Mouse (Mus musculus) neural tube, embryonic 12.5 days (tissue): ENCODE data around the gene Casr. TPM values are rescaled to one million over a fixed set of nuclear protein-coding genes. Genes with fewer than 3 reads are reported as not detected.

Experiments
- ATAC-seq: fragments of 200-750 bp; cut with Nextera tagmentation; 2 replicates; pipeline ENCODE4 v1.8.0; 2017; ENCODE audit warnings: low read depth, mild to moderate bottlenecking, moderate TSS enrichment, moderate library complexity; ENCODE audit not compliant: low FRiP score
- H3K27ac ChIP-seq: fragments of 300-500 bp; sonication (generic); 2 replicates; pipeline ENCODE4 v1.5.1; 2016
- H3K27me3 ChIP-seq: fragments of 300-500 bp; sonication (generic); replicated peaks from 2 replicates; pipeline ENCODE4 v1.6.1; 2016; ENCODE audit warnings: mild to moderate bottlenecking
- H3K36me3 ChIP-seq: fragments of 300-500 bp; sonication (generic); 2 replicates; pipeline ENCODE4 v1.6.1; 2016; ENCODE audit warnings: mild to moderate bottlenecking
- H3K4me1 ChIP-seq: fragments of 300-500 bp; sonication (generic); 2 replicates; pipeline ENCODE4 v1.6.1; 2016
- H3K4me2 ChIP-seq: fragments of 300-500 bp; sonication (generic); replicated peaks from 2 replicates; pipeline ENCODE4 v1.6.1; 2016; ENCODE audit warnings: mild to moderate bottlenecking
- H3K4me3 ChIP-seq: fragments of 300-500 bp; sonication (generic); 2 replicates; pipeline ENCODE4 v1.5.1; 2016
- H3K9ac ChIP-seq: fragments of 300-500 bp; sonication (generic); 2 replicates; pipeline ENCODE4 v1.6.1; 2016; ENCODE audit warnings: mild to moderate bottlenecking
- H3K9me3 ChIP-seq: fragments of 300-500 bp; sonication (generic); 2 replicates; pipeline ENCODE4 v1.6.1; 2016; ENCODE audit warnings: mild to moderate bottlenecking
- WGBS: fragments of 180-500 bp; shearing (Covaris S2); methylation state at CpG from one replicate; pipeline ENCODE4 v1.1.7; 2016; 5-methylcytosine and 5-hydroxymethylcytosine counted together
- polyA plus RNA-seq: library from polyadenylated mRNA; unstranded; fragments of >200 nt; fragmentation: Nextera tagmentation; extraction: Ambion mirVana; gene quantifications from 2 replicates; pipeline ENCODE4 v1.2.1, GENCODE M21; 2016

The Casr gene
- polyA plus RNA-seq, 1 experiment from 2014 or later: not detected

DNA sequence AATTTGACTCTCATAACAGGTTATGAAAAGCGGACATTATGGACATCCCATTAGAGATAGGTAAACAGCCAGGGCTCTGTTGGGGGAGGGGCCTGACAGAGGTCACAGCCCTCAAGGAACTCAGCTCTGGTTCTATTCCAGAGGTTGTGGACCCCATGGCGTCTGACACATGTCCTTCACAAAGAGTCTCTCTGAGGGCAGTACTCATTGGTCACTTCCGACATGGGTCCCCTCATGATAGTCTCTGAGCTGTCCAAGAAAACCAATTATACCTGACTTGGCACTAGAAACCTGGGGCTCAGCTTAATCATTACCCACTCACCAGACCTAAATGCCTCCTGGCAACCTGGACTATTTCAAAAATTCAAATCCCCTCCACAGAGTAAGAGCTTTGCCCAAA lies 18.9 kb downstream of the Casr start:
- Histone ChIP-seq H3K4me2 (no peak overlapping the region), H3K9ac (no peak overlapping the region), H3K9me3 (no peaks in the 10 kb centered on the region), H3K27ac (no peak overlapping the region), H3K27me3 (no peaks in the 10 kb centered on the region), H3K4me1 (no peaks in the 10 kb centered on the region), H3K4me3 (no peak overlapping the region), H3K36me3 (no peaks in the 10 kb centered on the region)
- ATAC-seq: no peak
- 89% methylated on average over 3 of the region's 3 CpGs for WGBS

DNA sequence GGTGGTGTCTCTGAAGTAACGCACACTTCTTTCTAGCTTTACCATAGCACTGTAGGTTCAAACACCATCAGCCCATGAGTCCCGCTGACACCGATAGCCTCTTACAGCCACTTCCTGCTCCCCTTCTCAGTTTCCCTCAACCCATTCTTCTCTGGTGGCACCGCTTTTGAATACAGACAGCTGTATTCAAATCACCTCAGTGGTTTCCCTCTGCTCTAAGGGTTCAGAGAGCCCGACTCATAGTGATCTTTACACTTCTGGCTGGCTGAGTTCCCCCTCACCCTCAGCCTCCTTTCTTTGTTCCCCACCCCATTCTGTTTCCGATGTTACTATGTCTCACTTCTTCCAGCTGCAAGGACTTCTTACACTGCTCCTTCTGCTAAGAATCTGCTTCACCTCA lies 21.1 kb downstream of the Casr start:
- Histone ChIP-seq H3K9me3 (no peaks in the 10 kb centered on the region), H3K4me1 (no peaks in the 10 kb centered on the region), H3K9ac (no peak overlapping the region), H3K36me3 (no peaks in the 10 kb centered on the region), H3K4me2 (no peak overlapping the region), H3K27me3 (no peaks in the 10 kb centered on the region), H3K27ac (no peak overlapping the region), H3K4me3 (no peak overlapping the region)
- no peak for ATAC-seq
- WGBS: 71% methylated on average over 6 of the region's 6 CpGs

DNA sequence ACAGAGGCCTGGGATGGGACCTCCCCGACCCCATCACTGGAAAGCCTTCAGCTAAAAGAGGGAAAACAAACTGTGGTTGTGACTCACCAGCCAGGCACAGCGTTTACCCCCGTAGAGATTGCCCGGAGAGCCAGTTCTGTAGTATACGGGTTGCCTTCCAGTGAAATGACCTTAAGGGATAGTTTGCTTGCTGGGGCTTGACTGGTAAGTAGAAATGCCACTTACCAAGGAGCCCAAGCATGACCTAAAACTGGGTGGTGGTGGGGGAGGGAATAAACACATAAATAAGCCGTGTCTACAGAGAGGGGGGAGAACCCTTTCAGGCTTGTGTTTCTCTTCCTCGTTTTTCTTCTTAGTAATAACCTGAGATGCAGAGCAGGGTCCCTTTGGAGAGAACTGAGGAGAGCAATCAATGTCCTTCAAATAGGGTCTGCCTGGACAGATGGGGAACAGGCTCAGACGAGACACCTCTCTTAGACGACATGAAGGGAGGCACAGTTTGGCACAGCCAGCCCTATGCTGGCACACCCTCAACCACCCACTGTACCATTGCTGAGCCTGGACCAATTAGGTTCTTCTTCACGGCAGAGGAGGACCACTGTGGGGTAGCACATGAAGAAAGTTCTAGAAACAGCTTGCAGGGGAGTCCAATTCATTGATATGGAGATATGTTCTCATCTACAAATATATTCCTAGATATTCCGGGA lies 28.8 kb downstream of the Casr start:
- Histone ChIP-seq H3K36me3 (no peaks in the 10 kb centered on the region), H3K4me2 (no peak overlapping the region), H3K4me1 (no peaks in the 10 kb centered on the region), H3K27me3 (no peaks in the 10 kb centered on the region), H3K27ac (no peak overlapping the region), H3K9me3 (no peaks in the 10 kb centered on the region), H3K9ac (no peak overlapping the region), H3K4me3 (no peak overlapping the region)
- 84% methylated on average over 11 of the region's 11 CpGs for WGBS
- no peak for ATAC-seq

DNA sequence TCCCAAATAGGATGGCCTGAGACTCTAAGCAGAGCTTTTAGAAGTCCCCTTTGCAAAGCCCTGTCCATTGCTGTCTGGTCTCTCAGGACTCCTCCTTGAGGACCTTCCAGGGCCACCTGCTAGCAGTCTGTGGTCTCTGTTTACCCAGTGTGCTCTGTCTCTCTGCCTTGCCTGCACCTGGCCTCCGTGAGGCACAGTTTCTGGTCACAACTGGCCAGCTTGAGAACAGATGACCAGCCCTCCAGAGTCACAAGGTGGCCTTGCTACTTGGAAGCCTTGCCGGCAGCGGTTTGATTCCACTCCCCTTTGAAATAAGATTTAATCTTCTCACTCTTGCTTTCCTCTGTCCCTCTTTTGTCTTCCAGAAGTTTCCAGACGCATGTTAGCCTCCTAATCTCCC lies 29.9 kb downstream of the Casr start:
- Histone ChIP-seq H3K4me3 (no peak overlapping the region), H3K36me3 (no peaks in the 10 kb centered on the region), H3K27me3 (no peaks in the 10 kb centered on the region), H3K27ac (no peak overlapping the region), H3K9ac (no peak overlapping the region), H3K4me2 (no peak overlapping the region), H3K9me3 (no peaks in the 10 kb centered on the region), H3K4me1 (no peaks in the 10 kb centered on the region)
- ATAC-seq: no peak
- 73% methylated on average over 4 of the region's 4 CpGs for WGBS

DNA sequence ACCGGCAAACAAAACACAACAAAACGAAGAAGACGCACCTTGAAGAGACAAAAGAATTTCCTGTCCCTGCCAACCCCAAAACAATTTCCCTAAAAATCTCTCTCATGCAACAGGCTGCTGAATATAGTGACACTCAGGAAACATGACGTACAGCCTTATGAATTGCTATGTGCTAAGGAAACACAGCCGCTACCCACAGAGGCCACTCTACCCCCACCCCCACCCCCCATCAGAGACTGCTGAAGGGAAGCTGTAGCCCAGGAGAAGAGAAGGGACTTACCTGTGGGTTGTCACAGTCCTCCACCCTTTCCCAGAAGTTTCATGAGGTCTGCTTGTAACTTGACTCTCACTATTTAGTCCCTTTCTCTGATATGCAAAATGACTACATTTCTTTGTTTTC lies 30.3 kb downstream of the Casr start:
- Histone ChIP-seq H3K9ac (no peak overlapping the region), H3K36me3 (no peaks in the 10 kb centered on the region), H3K27ac (no peak overlapping the region), H3K4me3 (no peak overlapping the region), H3K9me3 (no peaks in the 10 kb centered on the region), H3K4me1 (no peaks in the 10 kb centered on the region), H3K27me3 (no peaks in the 10 kb centered on the region), H3K4me2 (no peak overlapping the region)
- WGBS: 83% methylated on average over 5 of the region's 5 CpGs
- ATAC-seq: no peak

DNA sequence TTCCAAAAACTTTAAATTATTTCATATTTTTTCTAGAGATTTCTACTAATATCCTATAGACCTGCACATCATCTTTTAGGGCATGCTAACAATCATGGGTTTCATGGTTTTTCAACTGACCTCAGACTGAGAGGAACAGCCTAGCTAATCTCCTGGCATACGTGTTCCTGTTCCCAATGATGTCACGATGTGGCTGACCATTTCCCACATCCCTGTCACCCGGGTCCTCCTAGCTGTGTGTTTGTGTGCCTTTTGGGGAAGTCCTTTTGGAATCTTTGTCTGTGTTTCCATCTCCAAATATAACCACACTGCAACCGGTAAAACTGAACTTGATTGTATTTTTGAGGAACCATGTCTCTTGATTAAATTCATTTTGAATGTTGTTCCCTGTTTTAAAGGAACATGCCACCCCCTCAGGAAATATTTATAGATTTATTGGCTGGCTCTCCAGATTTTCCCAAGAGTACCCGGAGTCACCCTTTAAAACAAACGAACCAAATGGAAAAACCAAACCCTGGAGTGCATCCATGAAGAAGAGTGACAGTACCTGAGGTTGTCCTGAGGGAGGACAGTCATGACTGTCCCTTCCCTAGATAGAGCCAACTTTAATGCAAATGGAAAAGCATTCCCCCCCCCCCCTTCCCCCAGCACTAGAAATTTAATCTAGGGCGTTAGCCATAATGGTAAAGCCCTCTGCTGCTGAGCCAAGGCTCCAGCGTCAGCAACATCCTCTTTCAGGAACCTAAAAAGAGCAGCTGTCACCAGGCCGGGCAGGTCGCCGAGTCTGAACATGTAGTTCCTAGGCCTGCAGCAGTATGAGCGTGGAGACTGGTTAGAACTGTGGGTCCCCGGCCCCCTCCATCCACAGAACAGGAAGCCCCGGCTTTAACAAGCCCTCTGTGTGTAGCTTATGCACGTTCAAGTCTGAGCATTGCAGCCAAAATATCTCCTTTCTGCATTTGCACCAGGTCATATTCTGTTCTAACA lies 31.1 kb downstream of the Casr start:
- H3K4me1 ChIP-seq: no peaks in the 10 kb centered on the region
- H3K9ac ChIP-seq: no peak overlapping the region
- H3K4me2 ChIP-seq: no peak overlapping the region
- 80% methylated on average over 15 of the region's 15 CpGs for WGBS
- no peak overlapping the region for H3K27ac ChIP-seq
- ATAC-seq: no peak
- H3K9me3 ChIP-seq: no peaks in the 10 kb centered on the region
- H3K27me3 ChIP-seq: no peaks in the 10 kb centered on the region
- no peaks in the 10 kb centered on the region for H3K36me3 ChIP-seq
- no peak overlapping the region for H3K4me3 ChIP-seq

DNA sequence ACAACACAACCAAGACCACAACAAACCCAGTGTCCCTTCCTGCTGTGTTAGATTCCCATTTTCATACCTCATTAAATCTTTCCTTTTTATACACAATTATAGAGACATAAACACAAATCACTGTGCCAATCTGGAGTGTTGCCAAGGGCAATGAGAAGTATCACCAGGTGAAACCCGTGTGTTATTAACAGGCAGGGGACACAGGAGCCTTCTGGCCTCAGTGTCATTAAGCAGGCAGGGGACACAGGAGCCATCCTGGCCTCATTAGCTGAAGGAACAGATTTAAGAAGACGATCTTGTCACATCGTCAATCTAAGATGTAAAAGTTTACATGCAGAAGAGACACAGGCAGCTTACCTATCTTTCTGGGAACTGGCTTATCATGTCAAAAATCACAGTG lies 33.1 kb downstream of the Casr start:
- WGBS: 76% methylated on average over 3 of the region's 3 CpGs
- H3K9me3 ChIP-seq: no peaks in the 10 kb centered on the region
- H3K4me3 ChIP-seq: no peak overlapping the region
- no peaks in the 10 kb centered on the region for H3K4me1 ChIP-seq
- no peak overlapping the region for H3K4me2 ChIP-seq
- ATAC-seq: no peak
- H3K27me3 ChIP-seq: no peaks in the 10 kb centered on the region
- no peaks in the 10 kb centered on the region for H3K36me3 ChIP-seq
- no peak overlapping the region for H3K27ac ChIP-seq
- no peak overlapping the region for H3K9ac ChIP-seq

DNA sequence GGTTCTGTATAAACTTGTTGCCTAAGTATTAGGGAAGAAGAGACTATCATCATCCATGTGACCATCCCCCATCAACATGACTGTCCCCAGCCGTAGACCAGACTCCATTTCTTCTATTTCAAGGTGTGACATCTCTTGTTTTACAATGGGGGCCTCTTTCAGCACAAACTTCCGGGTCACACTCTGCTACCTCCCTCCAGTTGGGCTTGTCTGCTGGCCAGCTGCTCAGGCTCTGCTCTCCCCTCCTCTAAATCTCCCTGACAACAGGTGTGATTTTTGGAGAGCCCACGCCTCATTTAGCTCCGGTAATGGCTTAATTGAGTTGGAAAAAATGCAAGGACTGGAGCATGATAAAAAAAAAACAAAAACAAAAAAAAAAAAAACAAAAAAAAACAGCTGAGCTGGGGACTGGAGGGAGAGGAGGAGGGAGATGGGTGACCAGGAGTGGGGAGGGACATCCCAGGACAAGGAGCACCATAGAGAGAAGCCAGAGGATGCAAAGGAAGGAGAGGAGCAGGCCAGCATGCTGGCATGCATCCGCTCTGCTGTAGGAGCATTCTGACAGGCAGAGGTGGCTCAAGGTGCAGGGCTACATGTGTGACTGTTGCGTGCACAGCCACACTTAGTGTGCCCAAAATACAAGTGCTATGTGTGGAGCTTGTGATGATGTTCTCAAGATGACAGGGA lies 35.2 kb downstream of the Casr start:
- Histone ChIP-seq H3K27me3 (no peaks in the 10 kb centered on the region), H3K4me1 (no peaks in the 10 kb centered on the region), H3K4me2 (no peak overlapping the region), H3K9ac (no peak overlapping the region), H3K36me3 (no peaks in the 10 kb centered on the region), H3K9me3 (no peaks in the 10 kb centered on the region), H3K27ac (no peak overlapping the region), H3K4me3 (no peak overlapping the region)
- ATAC-seq: no peak
- WGBS: 60% methylated on average over 6 of the region's 6 CpGs

DNA sequence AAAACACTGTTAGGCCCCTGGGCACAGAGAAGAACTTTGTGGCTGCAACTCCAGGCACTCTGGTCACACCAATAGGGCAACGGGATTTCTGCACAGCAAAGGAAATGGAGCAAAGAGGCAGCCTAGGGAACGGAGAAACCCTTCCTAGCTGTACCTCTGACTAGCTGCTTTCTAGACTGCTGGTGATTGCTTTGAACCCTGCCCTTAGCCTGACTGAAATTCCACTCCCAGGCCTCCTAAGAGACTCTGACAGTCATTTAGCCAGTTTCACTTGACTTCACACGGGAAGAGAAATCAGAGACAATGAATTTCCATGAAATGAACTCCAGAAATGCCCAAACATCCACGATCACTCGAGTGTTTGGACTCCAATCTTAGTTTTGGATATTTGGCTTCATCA lies 38.8 kb downstream of the Casr start:
- H3K4me1 ChIP-seq: no peaks in the 10 kb centered on the region
- H3K4me2 ChIP-seq: no peak overlapping the region
- no peak overlapping the region for H3K27ac ChIP-seq
- H3K36me3 ChIP-seq: no peaks in the 10 kb centered on the region
- H3K4me3 ChIP-seq: no peak overlapping the region
- ATAC-seq: no peak
- H3K9ac ChIP-seq: no peak overlapping the region
- WGBS: 76% methylated on average over 5 of the region's 5 CpGs
- H3K27me3 ChIP-seq: no peaks in the 10 kb centered on the region
- H3K9me3 ChIP-seq: no peaks in the 10 kb centered on the region

DNA sequence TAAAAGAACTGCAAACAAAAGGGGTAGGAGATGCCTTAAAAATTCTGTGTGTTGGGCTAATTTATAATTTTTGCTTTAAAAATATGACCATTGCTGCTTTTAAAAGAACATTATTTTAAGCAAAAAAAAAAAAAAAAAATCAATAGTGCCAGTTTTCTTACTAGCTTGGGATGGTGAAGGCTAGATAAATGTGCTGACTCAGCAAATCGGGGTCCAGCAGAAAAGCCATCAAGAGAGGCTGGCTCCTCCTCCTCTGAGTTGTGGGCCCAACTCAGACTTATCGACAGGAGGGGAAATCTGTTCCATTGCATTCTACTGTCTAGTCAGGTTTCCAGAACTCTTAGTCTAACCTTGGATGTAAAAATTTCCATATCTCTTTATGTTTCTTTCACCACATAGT lies 45.6 kb downstream of the Casr start:
- no peak overlapping the region for H3K4me2 ChIP-seq
- no peaks in the 10 kb centered on the region for H3K36me3 ChIP-seq
- ATAC-seq: no peak
- H3K27ac ChIP-seq: no peak overlapping the region
- H3K9ac ChIP-seq: no peak overlapping the region
- H3K4me1 ChIP-seq: no peaks in the 10 kb centered on the region
- 79% methylated on average over 2 of the region's 2 CpGs for WGBS
- H3K27me3 ChIP-seq: no peaks in the 10 kb centered on the region
- H3K4me3 ChIP-seq: no peak overlapping the region
- H3K9me3 ChIP-seq: no peaks in the 10 kb centered on the region

DNA sequence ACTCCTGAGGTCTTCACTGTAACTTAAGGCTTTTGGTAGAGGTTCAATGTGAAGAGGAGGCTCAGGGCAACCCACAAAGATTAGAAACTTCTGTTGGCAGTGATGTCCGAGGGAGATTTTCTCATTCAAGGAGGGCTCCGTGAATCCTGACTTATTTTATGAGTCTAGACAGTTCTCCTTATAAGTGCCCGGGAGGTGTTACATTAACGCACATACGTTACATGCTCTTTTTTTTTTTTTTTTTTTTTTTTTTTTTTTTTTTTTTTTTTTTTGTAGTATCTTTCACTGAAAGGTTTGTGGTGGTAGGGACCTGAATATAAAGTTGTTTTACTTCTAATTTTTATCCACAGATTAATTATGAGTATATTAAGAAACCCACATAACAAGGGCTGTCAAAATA lies 54.6 kb downstream of the Casr start:
- H3K4me2 ChIP-seq: no peak overlapping the region
- H3K4me1 ChIP-seq: no peaks in the 10 kb centered on the region
- no peaks in the 10 kb centered on the region for H3K9me3 ChIP-seq
- H3K36me3 ChIP-seq: no peaks in the 10 kb centered on the region
- no peaks in the 10 kb centered on the region for H3K27me3 ChIP-seq
- ATAC-seq: no peak
- no peak overlapping the region for H3K9ac ChIP-seq
- no peak overlapping the region for H3K4me3 ChIP-seq
- H3K27ac ChIP-seq: no peak overlapping the region
- 90% methylated on average over 5 of the region's 5 CpGs for WGBS

DNA sequence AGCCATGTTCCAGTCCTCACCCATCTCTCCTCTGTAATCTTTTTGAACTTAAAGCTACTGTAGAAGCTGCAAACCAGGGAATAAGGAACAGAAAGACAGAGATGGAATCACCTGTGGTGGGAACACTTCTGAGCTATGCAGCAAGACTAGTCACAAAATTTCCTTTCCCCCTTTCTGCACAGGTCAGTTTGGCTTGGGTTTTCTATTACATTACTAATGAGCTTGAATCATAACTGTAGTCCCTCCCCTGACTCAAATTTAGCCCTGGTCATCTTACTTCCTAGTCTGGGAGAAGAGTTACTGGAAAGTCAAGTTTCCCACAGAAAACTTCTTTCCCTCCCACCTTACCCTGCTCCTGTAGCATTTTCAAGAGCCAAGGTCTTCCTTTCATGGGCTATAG lies 55.1 kb downstream of the Casr start:
- no peaks in the 10 kb centered on the region for H3K4me1 ChIP-seq
- ATAC-seq: no peak
- H3K27ac ChIP-seq: no peak overlapping the region
- no peak overlapping the region for H3K4me3 ChIP-seq
- H3K4me2 ChIP-seq: no peak overlapping the region
- H3K27me3 ChIP-seq: no peaks in the 10 kb centered on the region
- H3K36me3 ChIP-seq: no peaks in the 10 kb centered on the region
- no peak overlapping the region for H3K9ac ChIP-seq
- H3K9me3 ChIP-seq: no peaks in the 10 kb centered on the region
